Mouse (Mus musculus) embryo, embryonic 10.5 days (tissue): ENCODE measurements around the gene Lpin3.

ENCODE experiments used
- DNase-seq: peaks from one replicate; pipeline ENCODE4 v3.0.0-alpha.2; 2015; ENCODE audit warnings: low spot score

The Lpin3 gene

GRCm38 (mm10) chr2:160887284-160887683, 6.8 kb downstream of the Lpin3 start:
- DNase-seq, result peak; percentile 92

DNA sequence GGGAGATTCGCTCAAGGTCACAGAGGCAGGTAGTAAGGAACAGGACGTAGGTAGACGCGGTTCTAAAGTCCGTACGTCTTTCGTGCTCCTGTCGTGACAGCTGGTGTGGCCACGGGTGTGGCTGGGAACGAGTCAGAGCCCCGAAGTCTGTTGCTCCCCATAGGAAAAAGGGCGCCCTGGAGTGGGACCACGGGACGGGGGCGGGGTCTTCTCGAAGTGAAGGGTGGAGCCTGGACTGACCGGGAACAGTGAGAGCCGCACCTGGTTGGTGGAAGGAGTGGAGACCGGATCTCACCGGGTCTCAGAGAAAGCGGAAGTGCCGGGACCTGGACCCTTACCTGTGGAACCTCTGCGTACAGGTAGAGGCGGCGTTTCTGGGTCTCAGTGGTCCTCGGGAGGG, 7.4 kb downstream of the Lpin3 start:
- DNase-seq, result peak; percentile 56

DNA sequence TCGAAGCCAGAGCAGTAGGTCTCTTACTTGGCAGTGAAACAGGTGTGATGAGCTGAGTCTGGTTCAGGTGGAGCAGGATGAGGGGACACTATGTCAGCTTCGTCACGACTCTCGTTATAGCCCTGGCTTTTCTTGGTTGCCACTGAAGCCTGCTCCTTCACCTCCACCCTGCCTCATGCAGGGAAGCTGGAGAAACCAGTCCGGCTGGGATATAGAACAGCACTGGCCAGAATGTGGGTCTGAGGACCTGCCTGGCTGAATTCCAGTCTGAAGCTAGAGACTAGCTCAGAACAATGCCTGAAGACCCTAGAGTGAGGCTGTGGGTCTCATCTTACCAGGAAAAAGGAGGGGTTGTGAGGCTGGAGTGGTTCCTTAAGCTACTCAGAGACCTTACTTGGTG, 10.6 kb downstream of the Lpin3 start:
- no peak for DNase-seq

DNA sequence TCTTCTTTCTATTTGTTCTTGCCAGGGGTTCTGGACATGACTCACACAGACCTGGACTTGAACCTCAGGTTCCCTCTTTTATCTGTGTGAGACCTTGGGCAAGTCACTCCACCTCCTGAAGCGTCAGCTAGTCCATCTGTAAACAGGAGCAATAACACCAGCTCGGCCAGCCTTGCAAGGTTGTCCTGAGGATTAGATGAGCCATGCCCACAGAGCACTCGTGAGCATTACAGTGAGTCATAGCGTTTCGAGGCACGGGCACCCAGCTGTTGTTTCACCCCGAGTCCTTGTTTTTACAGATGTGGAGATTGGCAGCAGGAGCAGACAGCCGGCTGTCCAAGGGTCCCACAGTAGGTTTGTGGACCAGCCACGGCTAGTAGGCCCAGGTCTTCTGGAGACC, 11.2 kb downstream of the Lpin3 start:
- no peak for DNase-seq

- no peak for DNase-seq
These were observed 21.4 kb downstream of the Lpin3 start for GRCm38 (mm10) chr2:160901656-160902412.

- no peak for DNase-seq
These were observed 24.8 kb downstream of the Lpin3 start for GRCm38 (mm10) chr2:160905301-160905700.

DNA sequence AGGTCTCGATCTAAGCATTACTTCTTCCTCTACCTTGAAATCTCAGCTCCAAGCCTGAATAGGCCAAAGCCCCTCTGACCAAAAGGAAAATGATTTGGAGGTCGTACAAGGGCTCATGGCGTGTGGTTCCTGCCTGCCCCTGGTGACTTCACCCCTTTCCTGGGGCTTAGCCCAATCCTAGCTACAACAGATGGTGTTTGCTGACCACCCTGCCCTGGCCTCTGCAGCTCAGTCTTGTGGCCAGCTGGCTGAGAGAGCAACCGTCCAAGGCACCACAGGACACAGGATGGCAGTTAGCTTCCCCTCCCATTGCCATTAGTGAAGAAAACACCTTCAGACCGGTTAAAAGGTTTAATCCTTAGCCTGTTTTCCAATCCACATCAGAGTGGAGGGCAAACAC, 25.6 kb downstream of the Lpin3 start:
- DNase-seq, result no peak

GRCm38 (mm10) chr2:160908607-160909006, 28.1 kb downstream of the Lpin3 start:
- DNase-seq, result no peak

GRCm38 (mm10) chr2:160910633-160911032, 30.2 kb downstream of the Lpin3 start:
- DNase-seq, result no peak

GRCm38 (mm10) chr2:160911558-160912201, 31.2 kb downstream of the Lpin3 start:
- peak; percentile 22 for DNase-seq

DNA sequence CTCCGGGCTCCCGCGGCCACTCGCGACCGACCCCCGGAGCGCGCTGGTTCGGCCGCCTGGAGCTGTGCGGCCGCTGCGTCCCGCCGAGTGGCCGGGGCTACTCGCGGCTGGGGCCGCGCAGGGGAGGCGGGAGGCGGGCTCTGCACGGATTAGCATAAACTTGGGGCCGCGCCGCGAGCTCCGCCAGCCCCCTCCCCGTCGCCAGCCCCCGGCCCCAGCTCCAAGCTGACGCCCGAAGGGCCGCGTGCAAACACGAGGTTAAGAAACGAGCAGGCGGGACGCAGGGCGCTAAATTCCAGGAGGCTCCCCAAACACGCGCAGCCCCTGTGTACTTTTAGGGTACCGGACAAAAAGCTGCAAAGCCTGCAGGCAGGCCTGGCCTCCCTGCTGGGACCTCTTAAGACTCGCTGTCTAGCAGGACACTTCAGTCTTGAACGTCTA, 31.8 kb downstream of the Lpin3 start, which contains the start of gene Emilin3:
TSS of gene Emilin3 (minus strand) at position 98 of the 441 bp plus-strand sequence.
- DNase-seq, result peak; percentile 64

DNA sequence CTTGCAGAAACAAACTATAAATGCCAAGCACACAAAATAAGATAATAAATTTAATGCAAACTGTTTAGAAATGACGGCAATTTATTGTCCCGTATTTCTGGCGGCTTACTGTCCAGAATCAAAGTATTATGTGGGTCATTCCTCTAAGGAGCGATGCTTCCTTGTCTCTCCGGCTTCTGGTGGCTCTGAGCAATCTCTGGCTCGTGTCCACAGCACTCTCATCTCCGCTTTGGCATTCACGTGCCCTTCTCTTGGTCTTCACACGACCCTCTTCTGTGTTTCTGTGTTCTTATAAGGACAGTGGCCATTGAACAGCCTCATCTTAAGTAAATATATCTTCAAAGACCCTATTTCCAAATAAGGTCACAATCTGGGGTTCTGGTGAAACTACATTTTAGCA, 34.2 kb downstream of the Lpin3 start:
- DNase-seq, result no peak

DNA sequence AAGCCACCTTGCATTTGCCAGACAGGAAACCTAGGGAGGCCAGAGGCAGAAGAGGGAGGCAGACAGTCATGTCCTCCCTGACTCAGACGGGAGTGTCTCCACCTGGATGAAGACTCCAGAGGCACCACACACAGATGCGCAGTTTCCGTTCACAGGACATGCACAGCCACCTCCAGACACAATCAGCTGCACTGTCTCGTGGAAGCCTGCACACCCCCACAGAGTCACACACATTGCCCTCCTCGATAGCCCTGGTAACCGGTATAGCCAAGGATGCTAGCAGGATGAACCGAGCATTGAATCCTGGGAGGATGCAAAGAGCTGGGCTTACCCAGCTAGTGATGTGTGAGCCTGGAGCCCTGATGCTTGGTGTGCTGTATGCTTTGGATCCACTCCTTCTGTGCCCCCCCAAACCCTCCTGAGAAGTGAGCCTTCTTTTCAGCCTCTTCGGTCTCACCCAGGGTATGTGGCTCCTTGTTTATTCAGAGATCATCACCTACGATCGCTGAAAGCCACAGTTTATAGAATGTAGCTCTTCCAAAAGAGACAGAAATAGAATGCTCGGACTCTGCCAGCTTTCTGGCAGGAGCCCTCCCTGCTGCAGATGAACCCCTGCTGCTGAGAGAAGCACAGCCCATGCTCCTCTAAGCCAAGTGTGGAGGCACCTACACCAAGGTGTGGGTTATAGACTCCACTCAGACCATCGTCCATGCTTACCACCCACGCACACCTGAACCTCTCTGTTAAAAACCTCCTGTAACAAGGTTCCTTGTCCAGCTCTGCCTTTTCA, 35.5 kb downstream of the Lpin3 start:
- no peak for DNase-seq

- DNase-seq, result no peak
These were observed 36.2 kb downstream of the Lpin3 start for GRCm38 (mm10) chr2:160916714-160917113.

DNA sequence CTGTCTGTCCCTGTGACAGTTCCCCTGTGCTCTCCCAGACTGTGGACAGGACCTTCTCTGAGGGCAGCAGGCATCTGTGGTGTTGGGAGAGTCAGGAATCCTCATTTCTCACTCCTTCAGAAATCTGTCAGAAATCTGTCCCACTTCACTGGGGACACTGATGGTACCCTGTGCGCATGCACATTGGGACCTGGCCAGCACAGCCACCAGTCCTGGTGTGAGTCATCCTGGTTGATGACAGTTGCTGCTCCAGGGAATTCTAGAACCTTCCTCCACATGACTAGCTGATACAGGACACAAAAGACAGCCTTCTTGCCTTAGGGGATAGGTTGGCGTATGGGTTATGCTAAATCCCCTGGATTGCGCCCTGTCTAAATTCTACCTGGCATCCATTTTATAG, 36.8 kb downstream of the Lpin3 start:
- DNase-seq, result no peak

DNA sequence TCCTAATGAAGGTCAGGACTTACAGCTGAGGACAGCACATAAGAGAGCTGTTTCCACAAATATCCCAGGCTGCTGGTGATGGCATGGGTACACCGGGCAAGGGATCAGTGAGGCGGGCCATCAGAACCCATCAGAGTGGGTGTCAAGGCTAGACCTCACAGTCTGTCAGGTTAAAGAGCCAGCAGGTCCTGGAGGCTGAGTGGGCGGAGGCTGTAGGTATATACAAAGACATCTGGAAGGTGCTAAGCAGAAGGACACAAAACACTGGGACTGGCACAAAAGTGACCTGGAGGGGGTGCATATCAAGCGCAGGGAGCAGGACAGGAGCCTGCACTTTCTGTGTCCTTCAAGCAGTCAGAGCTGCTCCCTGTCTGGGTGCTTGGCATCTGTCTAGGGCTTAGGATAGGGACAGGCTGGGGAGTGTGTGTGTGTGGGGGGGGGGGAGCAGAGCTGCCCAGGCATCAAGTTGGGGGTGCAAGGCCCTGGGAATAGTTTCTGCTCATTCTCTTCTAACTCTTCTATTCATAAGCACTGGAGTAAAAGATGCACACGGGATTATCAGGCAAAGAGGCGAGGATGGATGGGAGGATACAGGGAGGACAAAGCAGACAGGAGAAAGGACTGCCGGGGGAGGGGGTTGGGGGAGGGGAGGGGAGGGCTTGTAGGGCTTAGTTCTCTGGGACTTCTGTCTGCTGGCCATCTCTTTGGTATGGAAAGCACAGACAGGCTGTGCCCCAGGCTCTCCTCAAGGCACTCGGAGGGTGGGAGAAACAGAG, 37.9 kb downstream of the Lpin3 start:
- no peak for DNase-seq

GRCm38 (mm10) chr2:160918930-160919215, 38.4 kb downstream of the Lpin3 start:
- DNase-seq, result no peak

- DNase-seq, result no peak
These were observed 40.8 kb downstream of the Lpin3 start for GRCm38 (mm10) chr2:160921285-160921684.

- no peak for DNase-seq
These were observed 44.7 kb downstream of the Lpin3 start for GRCm38 (mm10) chr2:160925203-160925602.

GRCm38 (mm10) chr2:160931378-160931777, 50.9 kb downstream of the Lpin3 start:
- no peak for DNase-seq

DNA sequence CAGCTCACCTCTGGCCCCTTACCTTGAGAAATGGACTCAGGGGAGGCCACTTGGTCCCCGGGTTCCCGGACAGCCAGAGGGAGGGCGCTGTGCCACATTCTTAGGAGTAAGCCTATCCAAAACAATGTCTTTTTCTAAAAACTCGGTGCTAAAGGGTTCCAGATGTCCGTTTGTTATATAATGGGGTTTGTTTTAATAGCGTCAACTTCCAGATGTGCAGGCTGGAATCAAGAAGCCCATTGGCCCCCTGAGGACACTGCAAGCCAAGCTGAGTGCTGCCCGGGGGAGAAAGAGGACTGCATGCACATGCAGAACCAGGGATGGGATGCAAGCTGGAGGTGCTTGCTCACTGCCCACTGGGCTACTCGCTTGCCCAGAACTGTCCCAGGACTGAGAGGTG, 51.9 kb downstream of the Lpin3 start:
- DNase-seq, result peak; percentile 67

DNA sequence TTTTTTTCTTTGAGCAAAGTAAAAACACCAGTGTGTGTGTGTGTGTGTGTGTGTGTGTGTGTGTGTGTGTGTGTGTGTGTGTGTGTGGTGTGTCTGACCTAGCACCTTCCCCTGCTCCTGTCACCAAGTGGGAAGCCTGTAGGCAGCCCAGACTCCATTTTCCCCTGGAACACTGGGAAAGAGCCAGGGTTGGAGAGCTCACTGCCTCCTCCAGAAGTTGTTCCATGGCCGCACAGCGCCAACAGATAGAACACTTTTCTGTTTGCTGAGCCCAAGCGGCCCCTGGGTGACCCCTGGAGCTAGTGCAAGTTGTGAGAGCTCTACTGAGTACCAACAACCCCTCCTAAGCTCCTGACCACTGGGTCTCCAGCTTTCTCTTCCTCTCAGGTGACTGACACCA, 52.5 kb downstream of the Lpin3 start:
- no peak for DNase-seq
